Comparison of ENCODE assay signal across 8 mouse cellular contexts in genomic region chr11:94486001-94486400, GRCm38 (mm10). TPM values are rescaled to one million over a fixed set of nuclear protein-coding genes. Genes with fewer than 3 reads are reported as not detected.
DNase-seq lines count a peak whose midpoint lies in the region; ATAC-seq lines count a peak whose summit lies in the region.

Gene Spata20, minus strand, starts transcription at chr11:94486179.

- no peaks in the 10 kb centered on the region for H3K36me3 ChIP-seq in intestine, embryonic 14.5 days (ENCODE audit: control insufficient read depth, insufficient read depth, low read length)

- intact Hi-C loops in left cerebral cortex, postnatal 14 days (cut with DNase I), result loop anchor here (1.0 to 10.0 kb wide), 4 partner anchors 66 to 359 kb away; no protein-coding TSS in a partner anchor

- 0 out of 2 replicates have a peak within 1 kb of the TSS, but pooled peaks have one; percentile 11 for H3K4me3 ChIP-seq in intestine, embryonic 14.5 days (ENCODE audit: low read depth, low read length)

- H3K27ac ChIP-seq in intestine, embryonic 14.5 days (ENCODE audit: low read depth), result no peak within 1 kb of the TSS

- 2% methylated on average over 24 of the region's 24 CpGs for WGBS in intestine, embryonic 14.5 days

- no peaks in the 10 kb centered on the region for H3K27me3 ChIP-seq in intestine, embryonic 14.5 days (replicated peaks; ENCODE audit: control insufficient read depth, insufficient read depth, low read length)

- no peaks in the 10 kb centered on the region for H3K9me3 ChIP-seq in intestine, embryonic 14.5 days (ENCODE audit: control insufficient read depth, low read length)

- peak; percentile 80 for ATAC-seq in intestine, embryonic 14.5 days (replicated peaks; ENCODE audit: low FRiP score, low TSS enrichment, low read depth)
- ATAC-seq in megakaryocyte-erythroid progenitor cell, adult 5-6 weeks (replicated peaks; ENCODE audit: low FRiP score, low TSS enrichment, poor library complexity, severe bottlenecking), result peak; percentile 78
- no peak for ATAC-seq in monocyte, adult 5-6 weeks (replicated peaks; ENCODE audit: insufficient number of reproducible peaks, low FRiP score, low TSS enrichment, poor library complexity, severe bottlenecking)

- no peak within 1 kb of the TSS for H3K9ac ChIP-seq in intestine, embryonic 14.5 days (ENCODE audit: low read length)

- DNase-seq in adipocyte (ENCODE audit: low spot score), result peak; percentile 55
- peak; percentile 82 for DNase-seq in embryo, embryonic 10 days (ENCODE audit: low spot score)
- DNase-seq in gastrocnemius, postnatal 25 days, result peak; percentile 66
- peak; percentile 98 for DNase-seq in intestine, embryonic 14.5 days (ENCODE audit: low spot score)
- peak; percentile 94 to 95 for DNase-seq in left cerebral cortex, postnatal 14 days (ENCODE audit: low spot score in 2 of 2)
- DNase-seq in skeletal muscle tissue, adult 2 months (ENCODE audit: low read depth, low spot score), result peak; percentile 30

- peak within 1 kb of the TSS; percentile 44 for H3K4me2 ChIP-seq in intestine, embryonic 14.5 days (ENCODE audit: low read length)

- H3K4me1 ChIP-seq in intestine, embryonic 14.5 days (replicated peaks; ENCODE audit: control insufficient read depth, insufficient read depth, low read length), result no peaks in the 10 kb centered on the region

RNA-seq across cellular contexts. Expression of gene Spata20, which starts in this region (rescaled TPM):
- total RNA-seq in gastrocnemius, postnatal 25 days (2021), result not detected
- 0.08 and 0.24 TPM in 2 replicates for polyA plus RNA-seq in intestine, embryonic 14.5 days (2014; fragmentation: Nextera tagmentation; extraction: Ambion mirVana)
- total RNA-seq in left cerebral cortex, postnatal 14 days (2021), result under 1 TPM; 0.38 to 0.62 TPM
- not detected in 2 replicates for total RNA-seq in megakaryocyte-erythroid progenitor cell, adult 5-6 weeks (2014; fragmentation: Nextera tagmentation)
- total RNA-seq in megakaryocyte-erythroid progenitor cell, adult 5-6 weeks (2017), result not detected in 2 replicates
- 0.67 TPM in 1 of 3 replicates, not detected in the others for total RNA-seq in monocyte, adult 5-6 weeks (2017)

Comparison
In these comparisons a context has a peak if more than half of its experiments do, and no peak if none do; other contexts are left out.
1. Peak in DNase-seq in gastrocnemius, postnatal 25 days; RNA of the gene not detected or under 1 TPM.
2. Peak in DNase-seq, ATAC-seq, H3K4me3 ChIP-seq and H3K4me2 ChIP-seq in intestine, embryonic 14.5 days; RNA of the gene not detected or under 1 TPM.
3. Peak in DNase-seq in left cerebral cortex, postnatal 14 days; RNA of the gene not detected or under 1 TPM.
4. Peak in ATAC-seq in megakaryocyte-erythroid progenitor cell, adult 5-6 weeks; RNA of the gene not detected or under 1 TPM.
5. DNase-seq: peak in every context shown above with its lines; median percentile 98 in intestine, embryonic 14.5 days; 94 in left cerebral cortex, postnatal 14 days; 82 in embryo, embryonic 10 days; 66 in gastrocnemius, postnatal 25 days; 55 in adipocyte; 30 in skeletal muscle tissue, adult 2 months.